Mouse (Mus musculus) left cerebral cortex, adult 11 months (tissue): ENCODE data around the gene Ntmt1.

ENCODE experiments used
- DNase-seq: peaks from one replicate; pipeline ENCODE4 v3.0.0; 2022; ENCODE audit warnings: low spot score

Gene Ntmt1

GRCm38 (mm10) chr2:30807648-30808295 is at the start of gene Ntmt1:
Ntmt1 (plus strand) TSS chr2:30807826.
- peak; percentile 99 for DNase-seq

- no peak for DNase-seq
Measured at GRCm38 (mm10) chr2:30758341-30759087, 49.1 kb upstream of the Ntmt1 start.

- DNase-seq = no peak
Measured at GRCm38 (mm10) chr2:30759088-30759374, 48.6 kb upstream of the Ntmt1 start.

DNA sequence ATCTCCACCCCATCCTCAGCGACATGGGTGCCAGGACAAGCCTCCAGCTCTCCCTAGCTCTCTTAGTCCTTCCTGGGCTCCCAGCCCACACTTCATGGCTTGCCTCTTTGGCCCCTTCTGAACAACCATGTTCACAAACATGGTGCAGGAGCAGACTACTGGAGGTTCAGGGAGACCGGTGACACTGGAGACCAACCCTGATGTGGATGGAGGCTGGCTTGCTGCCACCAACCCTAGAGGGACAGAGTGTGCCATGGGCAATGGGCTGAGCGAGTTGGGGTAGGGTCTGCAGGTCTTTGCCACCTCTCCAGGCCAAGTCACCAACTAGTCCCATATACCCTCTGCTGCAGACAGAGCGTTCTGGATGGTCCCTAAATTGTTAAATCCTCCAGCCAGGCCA is 48.2 kb upstream of the Ntmt1 start:
- no peak for DNase-seq

DNA sequence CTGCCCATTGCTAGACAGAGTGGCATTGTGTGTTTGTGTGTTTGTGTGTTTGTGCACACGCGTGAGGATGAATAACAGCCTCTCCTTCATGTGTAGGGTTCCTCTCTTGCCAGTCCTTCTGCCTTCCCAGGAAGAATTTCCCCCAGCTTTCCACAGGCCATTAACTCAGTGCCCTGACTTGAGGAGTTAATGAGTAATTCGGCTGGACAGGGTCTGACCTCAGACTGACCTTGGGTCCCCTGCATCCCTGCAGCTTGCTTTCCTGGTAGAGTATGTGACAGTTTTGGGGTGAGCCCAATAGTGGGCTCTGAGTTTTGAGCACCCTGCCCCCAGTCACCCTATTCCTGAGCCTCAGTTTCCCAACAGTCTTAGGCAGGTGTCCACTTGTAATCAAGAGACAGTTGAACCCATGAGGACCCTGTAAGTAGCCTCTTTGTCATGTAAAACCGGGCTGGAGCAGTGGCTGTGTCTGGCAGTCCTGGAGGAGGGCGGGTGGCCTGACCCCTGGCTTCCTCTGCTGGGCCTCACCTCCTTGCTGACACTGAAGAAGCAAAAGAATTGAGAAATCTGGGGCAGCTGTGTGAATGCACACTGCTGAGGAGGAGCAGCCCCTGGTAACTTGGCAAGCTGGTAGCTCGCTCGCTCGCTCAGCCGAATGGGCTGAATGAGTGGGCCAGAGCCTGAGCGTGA is 47.6 kb upstream of the Ntmt1 start:
- DNase-seq = no peak

- no peak for DNase-seq
Measured at GRCm38 (mm10) chr2:30760706-30761105, 46.9 kb upstream of the Ntmt1 start.

- no peak for DNase-seq
Measured at GRCm38 (mm10) chr2:30766446-30766845, 41.2 kb upstream of the Ntmt1 start.

DNA sequence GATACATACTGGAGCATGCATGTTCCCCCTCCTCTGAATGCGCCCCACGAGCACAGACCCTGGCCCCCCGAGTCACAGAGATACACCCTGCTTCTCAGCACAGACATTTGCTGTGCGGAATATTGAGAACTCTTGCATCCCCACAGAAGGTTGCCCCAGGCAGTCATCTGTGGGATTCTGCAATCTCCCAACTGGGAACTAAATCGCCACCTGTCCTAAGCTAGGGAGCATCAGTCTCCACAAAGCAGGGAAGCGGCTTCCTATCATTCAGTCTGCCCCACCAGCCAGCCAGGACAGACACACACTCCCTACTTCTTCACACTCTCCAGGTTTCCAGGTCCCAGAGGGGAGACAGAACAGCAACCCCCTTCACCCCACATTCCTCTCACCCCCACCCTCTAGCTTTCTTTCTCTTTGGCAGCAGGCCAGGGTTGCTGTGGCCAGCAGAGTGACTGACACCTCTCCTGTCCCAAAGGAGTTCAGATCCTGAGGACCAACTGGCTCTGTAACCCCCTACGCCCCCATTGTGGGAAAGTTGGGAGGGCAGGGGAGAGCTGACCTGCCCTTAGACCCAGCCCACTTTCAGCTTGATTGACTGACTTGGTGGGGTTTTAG is 39.9 kb upstream of the Ntmt1 start:
- no peak for DNase-seq

GRCm38 (mm10) chr2:30768529-30768928 is 39.1 kb upstream of the Ntmt1 start:
- DNase-seq = no peak

- no peak for DNase-seq
Measured at GRCm38 (mm10) chr2:30769187-30769586, 38.4 kb upstream of the Ntmt1 start.

GRCm38 (mm10) chr2:30771368-30771805 is 36.2 kb upstream of the Ntmt1 start:
- no peak for DNase-seq

DNA sequence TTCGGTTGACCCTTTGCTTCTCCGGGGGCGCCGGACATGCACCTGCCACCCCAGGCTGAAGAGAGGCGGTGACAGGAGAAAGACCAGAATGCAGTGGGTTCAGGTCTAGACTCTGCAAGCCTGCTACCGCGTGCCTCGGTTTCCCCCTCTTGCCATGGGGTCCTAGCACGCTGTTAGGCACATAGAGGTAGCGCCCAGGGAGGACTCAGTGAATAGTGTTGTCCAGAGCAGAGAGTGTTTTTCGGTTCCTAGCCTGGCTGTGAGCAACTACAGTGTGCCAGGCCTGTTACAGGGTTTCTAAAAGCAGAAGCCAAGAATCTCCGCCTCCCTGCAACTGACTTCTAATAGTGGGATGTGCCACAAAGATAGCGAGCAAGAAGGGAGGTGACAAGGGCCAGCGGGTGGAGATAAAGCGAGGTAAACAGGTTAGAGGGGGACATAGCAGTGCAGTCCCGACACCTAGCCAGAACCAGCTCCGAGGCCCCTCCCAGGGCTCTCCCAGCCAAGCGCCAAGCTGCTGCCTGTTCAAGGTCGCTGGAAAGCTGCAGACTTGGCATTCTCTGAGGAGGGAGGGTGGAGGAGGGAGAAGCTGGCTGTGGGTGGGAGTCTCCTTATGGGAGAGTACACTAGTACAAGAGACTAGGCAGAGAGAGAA is 35.7 kb upstream of the Ntmt1 start:
- DNase-seq = peak; percentile 76

- DNase-seq = no peak
Measured at GRCm38 (mm10) chr2:30772581-30773312, 34.9 kb upstream of the Ntmt1 start.

DNA sequence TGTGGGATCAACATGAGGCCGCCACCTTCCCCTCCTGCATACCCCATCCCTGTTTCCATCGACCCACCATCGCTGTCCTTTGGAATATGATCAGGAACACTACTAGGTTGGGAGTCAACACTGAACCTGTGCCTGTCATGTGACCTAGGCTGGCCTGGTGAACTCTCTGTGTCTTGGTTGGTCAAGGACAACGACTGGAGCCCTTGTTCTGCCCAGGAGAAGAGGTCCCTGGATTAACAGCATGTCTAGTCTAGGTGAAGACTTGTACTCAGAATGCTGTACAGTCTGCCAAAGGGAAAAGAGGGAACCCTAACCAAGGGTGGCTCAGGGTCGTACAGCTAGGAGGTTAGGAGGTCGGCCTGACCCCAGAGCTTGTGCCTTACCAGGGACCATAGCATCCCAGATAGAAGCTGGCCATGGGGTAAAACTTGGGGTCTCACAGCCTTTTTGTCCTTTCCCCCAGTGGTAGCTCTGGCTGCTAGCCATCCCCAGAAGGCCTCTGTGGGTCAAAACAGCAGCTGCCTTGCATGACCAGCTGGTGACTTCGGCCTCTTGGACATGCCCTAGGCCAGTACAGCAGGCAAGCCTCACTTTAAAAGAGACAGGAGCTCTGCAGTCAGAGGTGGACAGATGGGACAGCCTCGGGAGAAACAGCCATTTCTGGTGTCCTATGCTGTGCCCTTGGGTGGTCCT is 34.2 kb upstream of the Ntmt1 start:
- DNase-seq = no peak

GRCm38 (mm10) chr2:30775955-30776354 is 31.7 kb upstream of the Ntmt1 start:
- no peak for DNase-seq

GRCm38 (mm10) chr2:30777266-30777665 is 30.4 kb upstream of the Ntmt1 start:
- no peak for DNase-seq

DNA sequence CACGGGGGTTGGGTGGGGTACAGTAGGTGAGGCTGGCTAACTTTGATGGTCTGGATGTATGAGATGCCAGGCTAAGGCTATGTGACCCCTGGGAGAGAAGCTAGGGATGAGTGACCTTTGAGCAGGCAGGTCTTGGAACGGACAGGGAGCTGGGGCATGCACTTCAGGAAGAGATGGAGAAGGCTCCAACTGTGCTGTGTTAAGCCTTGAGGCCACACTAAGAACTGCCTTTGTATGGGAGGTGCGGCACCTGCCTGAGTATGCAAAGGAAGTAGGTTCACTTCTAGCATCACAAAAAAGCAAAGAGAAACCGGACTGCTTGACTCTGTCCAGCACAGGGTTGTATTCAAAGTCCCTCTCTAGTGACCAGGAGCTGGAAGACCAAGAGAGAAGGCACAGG is 29.4 kb upstream of the Ntmt1 start:
- DNase-seq = no peak

GRCm38 (mm10) chr2:30779241-30779640 is 28.4 kb upstream of the Ntmt1 start:
- DNase-seq = no peak

DNA sequence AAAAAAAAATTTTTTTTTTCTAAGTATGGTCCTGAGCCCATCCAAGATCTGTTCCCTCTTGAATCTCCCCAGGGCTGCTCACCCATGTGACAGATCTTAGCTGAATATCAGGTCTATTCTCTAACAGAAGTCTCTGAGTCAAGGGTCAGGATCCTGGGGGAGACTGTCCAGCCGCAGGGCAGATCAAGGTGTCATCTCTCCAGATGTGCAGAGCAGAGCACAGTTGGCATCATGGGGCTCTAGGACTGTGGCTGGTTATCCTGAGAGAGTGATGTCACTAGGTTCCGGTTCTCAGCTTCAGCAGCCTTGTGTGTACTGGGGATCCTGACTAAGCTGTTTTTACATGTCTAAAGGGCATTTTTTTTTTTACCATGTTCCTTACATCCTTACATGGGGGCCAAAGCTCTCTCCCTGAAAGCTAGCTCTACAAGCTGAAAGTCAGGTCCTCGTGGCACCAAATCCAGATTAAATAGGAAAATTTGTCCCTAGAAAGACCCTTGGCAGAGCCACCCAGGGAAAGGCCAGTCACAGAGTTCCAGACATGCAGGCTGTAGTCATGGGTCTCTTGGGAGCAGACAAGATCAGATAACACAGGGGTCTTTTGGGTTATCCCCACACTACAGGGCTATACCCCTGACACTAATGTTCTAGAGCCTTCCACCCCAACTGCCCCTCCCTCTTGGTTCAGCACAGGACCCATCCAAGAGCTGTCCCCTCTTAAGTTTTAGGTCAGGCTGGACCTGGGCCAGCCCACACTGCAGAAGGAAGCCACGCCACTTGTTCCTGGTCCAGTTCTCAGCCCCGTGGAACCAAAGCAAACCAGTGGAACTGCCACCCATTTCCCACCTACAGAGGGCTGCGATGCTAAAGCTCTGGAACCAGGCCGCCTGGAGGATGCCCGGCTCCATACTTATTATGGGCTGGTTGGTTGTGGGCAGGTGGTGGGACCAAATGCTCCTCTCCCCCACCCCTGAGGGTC is 25.0 kb upstream of the Ntmt1 start:
- no peak for DNase-seq

DNA sequence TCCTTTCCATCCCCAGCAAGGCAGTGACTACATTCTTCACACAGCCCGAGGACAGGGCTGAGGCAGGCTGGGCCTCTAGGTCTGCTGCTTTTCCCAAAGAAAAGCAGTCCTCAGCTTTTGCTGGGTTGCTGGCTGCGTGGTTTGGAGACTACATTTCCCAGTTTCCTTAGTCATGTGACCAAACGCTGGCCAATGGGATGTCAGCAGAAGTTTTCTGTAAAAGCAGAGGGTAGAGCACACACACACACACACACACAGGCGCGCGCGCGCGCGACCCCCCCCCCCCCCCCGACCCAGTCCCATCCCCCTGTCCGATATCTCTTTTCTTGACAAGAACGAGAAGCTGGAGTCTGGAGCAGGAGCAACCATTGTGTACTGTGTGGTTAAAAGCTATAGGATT is 24.3 kb upstream of the Ntmt1 start:
- peak; percentile 63 for DNase-seq
